28 mouse cellular contexts compared by ENCODE assay signal in the genomic region with DNA sequence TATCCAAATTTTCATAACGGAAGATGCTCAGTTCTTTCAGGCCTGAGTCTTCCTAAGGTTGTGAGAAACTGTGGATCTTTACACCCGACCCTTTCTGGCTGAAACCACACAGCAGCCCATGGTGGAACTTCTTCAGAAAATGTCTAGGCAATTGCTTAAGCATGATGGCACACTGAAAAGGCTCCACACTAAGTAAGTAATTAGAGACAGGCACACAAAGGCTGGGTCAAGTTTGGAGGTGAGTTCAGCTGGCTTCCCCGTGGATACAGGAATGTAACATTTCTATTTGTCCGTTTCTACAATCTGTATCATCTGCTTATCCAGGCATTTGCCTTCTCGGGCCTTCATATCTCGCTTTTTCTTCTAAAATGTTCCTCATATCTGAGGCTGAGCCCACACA.
A peak's percentile ranks its signal among the peaks of the same experiment; 100 is the strongest.
DNase-seq lines count a peak whose midpoint lies in the region; ATAC-seq and TF ChIP-seq lines count a peak whose summit lies in the region.
"Had no signal": no experiment of that assay in that cellular context is flagged by ENCODE, and none has a peak within 500 bp of the region (broad histone marks: within the 10 kb centered on the region; RNA-seq: fewer than 3 reads in every experiment).

No protein-coding gene starts in this region.

- no peak for TF ChIP-seq CTCF in cerebellum, adult 2 months (IDR thresholded peaks at IDR 0.05; ENCODE audit: borderline replicate concordance, insufficient read depth, low read depth, low read length)
- TF ChIP-seq CTCF in spleen, adult 2 months (IDR thresholded peaks at IDR 0.05; ENCODE audit: extremely low read depth, insufficient read depth, insufficient read length, insufficient replicate concordance), result no peak

- no peaks in the 10 kb centered on the region for H3K4me1 ChIP-seq in cerebellum, adult 2 months (ENCODE audit: control insufficient read depth, insufficient read depth, low read length)
- H3K4me1 ChIP-seq in forebrain, embryonic 10.5 days, result peaks cover 59% of the 10 kb centered on the region
- H3K4me1 ChIP-seq in forebrain, embryonic 16.5 days (replicated peaks; ENCODE audit: control insufficient read depth, insufficient read depth, low read length), result peaks cover 17% of the 10 kb centered on the region
- H3K4me1 ChIP-seq in spleen, adult 2 months (ENCODE audit: control insufficient read depth, insufficient read depth, insufficient read length), result no peaks in the 10 kb centered on the region

- no peaks in the 10 kb centered on the region for H3K27me3 ChIP-seq in cerebellum, adult 2 months (ENCODE audit: control insufficient read depth, insufficient read depth, low read length)
- no peaks in the 10 kb centered on the region for H3K27me3 ChIP-seq in forebrain, embryonic 10.5 days (ENCODE audit: poor library complexity, severe bottlenecking)
- no peaks in the 10 kb centered on the region for H3K27me3 ChIP-seq in forebrain, embryonic 16.5 days (replicated peaks; ENCODE audit: control insufficient read depth, insufficient read depth, low read length)
- H3K27me3 ChIP-seq in spleen, adult 2 months (ENCODE audit: control insufficient read depth, insufficient read depth, low read length), result no peaks in the 10 kb centered on the region
- H3K27me3 ChIP-seq: embryonic facial prominence, embryonic 12.5 days; embryonic facial prominence, embryonic 15.5 days; forebrain, embryonic 12.5 days; forebrain, embryonic 15.5 days; heart, embryonic 13.5 days; Patski had no signal

- no peak overlapping the region for H3K4me3 ChIP-seq in cerebellum, adult 2 months (replicated peaks; ENCODE audit: insufficient read depth, low read depth, low read length)
- no peak overlapping the region for H3K4me3 ChIP-seq in forebrain, embryonic 10.5 days
- H3K4me3 ChIP-seq in forebrain, embryonic 16.5 days (replicated peaks; ENCODE audit: low read length), result no peak overlapping the region
- no peak overlapping the region for H3K4me3 ChIP-seq in spleen, adult 2 months (ENCODE audit: extremely low read depth, insufficient read depth, insufficient read length)
- H3K4me3 ChIP-seq: embryonic facial prominence, embryonic 12.5 days; embryonic facial prominence, embryonic 15.5 days; forebrain, embryonic 12.5 days; forebrain, embryonic 15.5 days; heart, adult 2 months; heart, embryonic 10.5 days; heart, embryonic 13.5 days had no signal

- no peaks in the 10 kb centered on the region for H3K9me3 ChIP-seq in forebrain, embryonic 10.5 days
- no peaks in the 10 kb centered on the region for H3K9me3 ChIP-seq in forebrain, embryonic 16.5 days (ENCODE audit: control insufficient read depth, low read length)
- H3K9me3 ChIP-seq: embryonic facial prominence, embryonic 12.5 days; embryonic facial prominence, embryonic 15.5 days; forebrain, embryonic 12.5 days; forebrain, embryonic 15.5 days; heart, embryonic 10.5 days; heart, embryonic 13.5 days had no signal

- no peak for DNase-seq in cerebellum, adult 2 months
- DNase-seq in cerebellum, adult 8-10 months, result no peak
- peak; percentile 14 for DNase-seq in forebrain, embryonic 10.5 days (ENCODE audit: extremely low spot score, low spot score)
- DNase-seq in spleen, adult 2 months (ENCODE audit: low read depth in 1 of 2, low spot score in 2 of 2), result no peak
- DNase-seq in spleen, adult 18-20 months, result no peak
- peak; percentile 73 for DNase-seq in retina, embryonic 14.5 days (ENCODE audit: low spot score)
- DNase-seq in left cerebral cortex, adult 11 months (ENCODE audit: low spot score), result no peak
- DNase-seq: adrenal gland, adult 2 months; adrenal gland, postnatal 14 days; cerebellum, adult 11 months; cerebellum, adult 9-10 months; cerebellum, postnatal 14 days; gastrocnemius, postnatal 10 days; gastrocnemius, postnatal 36 days; heart, adult 2 months; heart, postnatal 14 days had no signal

- H3K27ac ChIP-seq in cerebellum, adult 2 months (ENCODE audit: insufficient read depth, low read length), result 0 out of 2 replicates have a peak overlapping the region, but pooled peaks have one; percentile 13
- peak overlapping the region; percentile 40; the same call in 1 of the 2 replicates for H3K27ac ChIP-seq in forebrain, embryonic 10.5 days
- no peak overlapping the region for H3K27ac ChIP-seq in forebrain, embryonic 16.5 days (ENCODE audit: low read length)
- peak overlapping the region; percentile 12; the same call in 1 of the 2 replicates for H3K27ac ChIP-seq in spleen, adult 2 months (ENCODE audit: insufficient read depth, low read length)
- H3K27ac ChIP-seq: embryonic facial prominence, embryonic 12.5 days; embryonic facial prominence, embryonic 15.5 days; forebrain, embryonic 12.5 days; forebrain, embryonic 15.5 days; heart, adult 2 months; heart, embryonic 10.5 days; heart, embryonic 13.5 days; hindbrain, postnatal 0 days had no signal

- WGBS in cerebellum, adult 2 months, result 50% methylated on average over 6 of the region's 6 CpGs
- 53% methylated on average over 6 of the region's 6 CpGs for WGBS in forebrain, embryonic 10.5 days
- WGBS in forebrain, embryonic 16.5 days, result 42% methylated on average over 6 of the region's 6 CpGs
- 82% methylated on average over 6 of the region's 6 CpGs for WGBS in spleen, adult 2 months

- H3K36me3 ChIP-seq in forebrain, embryonic 10.5 days (replicated peaks), result no peaks in the 10 kb centered on the region
- H3K36me3 ChIP-seq in forebrain, embryonic 16.5 days (ENCODE audit: control insufficient read depth, insufficient read depth), result no peaks in the 10 kb centered on the region
- H3K36me3 ChIP-seq in spleen, adult 2 months (ENCODE audit: control insufficient read depth, insufficient read depth, low read length), result no peaks in the 10 kb centered on the region
- H3K36me3 ChIP-seq: embryonic facial prominence, embryonic 12.5 days; embryonic facial prominence, embryonic 15.5 days; forebrain, embryonic 12.5 days; forebrain, embryonic 15.5 days; heart, embryonic 10.5 days; heart, embryonic 13.5 days had no signal

- TF ChIP-seq POLR2A in cerebellum, adult 2 months (IDR thresholded peaks at IDR 0.05; ENCODE audit: borderline replicate concordance, insufficient read depth, low read length), result no peak
- no peak for TF ChIP-seq POLR2A in spleen, adult 2 months (IDR thresholded peaks at IDR 0.05; ENCODE audit: low read depth, low read length)

- ATAC-seq in forebrain, embryonic 16.5 days, result no peak
- ATAC-seq: forebrain, embryonic 15.5 days; hindbrain, postnatal 0 days; inflammation-experienced regulatory T-cells, adult 6 months; intestine, embryonic 16.5 days; Patski had no signal

- no peak overlapping the region for H3K9ac ChIP-seq in forebrain, embryonic 16.5 days (replicated peaks; ENCODE audit: low read depth, low read length)
- H3K9ac ChIP-seq: embryonic facial prominence, embryonic 12.5 days; embryonic facial prominence, embryonic 15.5 days; forebrain, embryonic 12.5 days; forebrain, embryonic 15.5 days; heart, embryonic 13.5 days; hindbrain, embryonic 14.5 days had no signal

- no peak overlapping the region for H3K4me2 ChIP-seq in forebrain, embryonic 16.5 days (ENCODE audit: low read length)
- H3K4me2 ChIP-seq: embryonic facial prominence, embryonic 12.5 days; embryonic facial prominence, embryonic 15.5 days; forebrain, embryonic 12.5 days; forebrain, embryonic 15.5 days; heart, embryonic 13.5 days; hindbrain, embryonic 14.5 days had no signal

Comparison
In these comparisons a context has a peak if more than half of its experiments do, and no peak if none do; other contexts are left out.
1. DNase-seq: peak in forebrain, embryonic 10.5 days (single experiment) and retina, embryonic 14.5 days (single experiment); none in cerebellum, adult 2 months (0 of 2), cerebellum, adult 8-10 months (single experiment), spleen, adult 2 months (0 of 2), spleen, adult 18-20 months (0 of 2) and left cerebral cortex, adult 11 months (single experiment).